Mouse (Mus musculus): ENCODE results near the gene Carns1. TPM values are rescaled to one million over a fixed set of nuclear protein-coding genes. Genes with fewer than 3 reads are reported as not detected.

Carns1 gene
- polyA plus RNA-seq, 1 experiment, result 2.1 TPM

DNA sequence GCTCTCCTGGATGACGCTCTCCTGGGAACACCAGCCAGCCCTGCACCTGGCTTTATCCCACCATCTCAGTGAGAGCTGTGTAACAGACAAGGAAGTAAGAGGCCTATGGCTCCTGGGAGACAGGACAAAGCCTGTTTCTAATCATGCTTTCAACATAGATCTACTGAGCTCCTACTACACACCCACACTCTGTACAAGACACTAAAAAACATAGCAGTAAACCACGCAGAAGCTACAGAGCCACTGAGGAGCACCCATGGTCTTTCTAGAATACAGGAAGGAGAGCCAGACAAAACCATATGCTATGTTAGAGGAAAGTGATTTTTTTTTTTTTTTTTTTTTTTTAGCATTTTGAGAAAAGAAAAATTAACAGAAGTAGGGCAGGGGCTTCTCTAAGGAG is 56.9 kb downstream of the Carns1 start:
- TF ChIP-seq CEBPB (IDR thresholded peaks at IDR 0.05; ENCODE audit: low read depth) (no peak), USF1 (IDR thresholded peaks at IDR 0.05; ENCODE audit: low read depth) (no peak), FOSL1 (IDR thresholded peaks at IDR 0.05; ENCODE audit: insufficient read depth, low read length, poor library complexity, severe bottlenecking) (no peak), MYOD1 (IDR thresholded peaks at IDR 0.05; ENCODE audit: control insufficient read depth, insufficient read length, low read depth) (no peak), MYOG (IDR thresholded peaks at IDR 0.05; ENCODE audit: control insufficient read depth, extremely low read depth, insufficient read length) (no peak), MAX (IDR thresholded peaks at IDR 0.05) (no peak), CTCF (IDR thresholded peaks at IDR 0.05; ENCODE audit: control insufficient read depth, insufficient read depth, insufficient read length) (no peak)
- peaks cover 39% of the 10 kb centered on the region for H3K36me3 ChIP-seq (ENCODE audit: control insufficient read depth, insufficient read depth)

GRCm38 (mm10) chr19:4117006-4117405 is 58.3 kb downstream of the Carns1 start:
- Histone ChIP-seq H3K79me2 (ENCODE audit: control insufficient read depth, insufficient read depth) (peaks cover 38% of the 10 kb centered on the region), H3K27me3 (ENCODE audit: control insufficient read depth, insufficient read depth, insufficient read length) (no peaks in the 10 kb centered on the region), H3K79me3 (ENCODE audit: low read depth) (peaks cover 10% of the 10 kb centered on the region), H3K36me3 (ENCODE audit: control insufficient read depth, insufficient read depth) (peaks cover 49% of the 10 kb centered on the region), H3ac (ENCODE audit: control insufficient read depth, insufficient read length, low read depth) (no peak overlapping the region), H3K4me3 (ENCODE audit: insufficient read depth, poor library complexity, severe bottlenecking) (no peak overlapping the region)
- TF ChIP-seq MYOD1 (IDR thresholded peaks at IDR 0.05; ENCODE audit: control insufficient read depth, insufficient read length, low read depth) (no peak), CTCF (IDR thresholded peaks at IDR 0.05; ENCODE audit: control insufficient read depth, insufficient read depth, insufficient read length) (no peak)

More for the DNA sequence above, 56.9 kb downstream of the Carns1 start:
- H3K4me3 ChIP-seq (ENCODE audit: insufficient read depth, poor library complexity, severe bottlenecking), result no peak overlapping the region
- peaks cover 38% of the 10 kb centered on the region for H3K79me2 ChIP-seq (ENCODE audit: control insufficient read depth, insufficient read depth)
- H3ac ChIP-seq (ENCODE audit: control insufficient read depth, insufficient read length, low read depth), result no peak overlapping the region
- H3K27me3 ChIP-seq (ENCODE audit: control insufficient read depth, insufficient read depth, insufficient read length), result no peaks in the 10 kb centered on the region
- H3K79me3 ChIP-seq (ENCODE audit: low read depth), result peaks cover 10% of the 10 kb centered on the region

DNA sequence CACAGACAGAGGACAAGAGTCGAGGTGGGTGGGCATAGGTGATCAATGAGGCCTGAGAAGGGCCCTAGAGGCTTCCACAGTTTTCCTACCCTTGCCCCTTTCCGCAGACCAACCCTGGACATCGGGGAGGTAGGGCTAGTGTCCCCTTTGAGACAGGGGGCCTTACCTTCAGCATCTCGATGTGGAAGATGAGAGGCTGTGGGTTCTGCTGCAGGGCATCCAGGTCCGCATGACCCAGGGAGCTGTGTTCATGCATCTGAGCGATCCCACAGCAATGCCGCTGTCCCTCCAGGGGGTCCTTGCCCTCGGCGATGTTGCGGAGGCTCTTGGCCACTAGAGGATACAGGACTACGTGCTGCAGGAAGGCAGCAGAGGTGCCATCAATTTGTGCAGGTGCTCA is 59.5 kb downstream of the Carns1 start:
- Histone ChIP-seq H3K79me3 (ENCODE audit: low read depth) (peaks cover 9% of the 10 kb centered on the region), H3ac (ENCODE audit: control insufficient read depth, insufficient read length, low read depth) (no peak overlapping the region), H3K27me3 (ENCODE audit: control insufficient read depth, insufficient read depth, insufficient read length) (no peaks in the 10 kb centered on the region), H3K4me3 (ENCODE audit: insufficient read depth, poor library complexity, severe bottlenecking) (no peak overlapping the region), H3K79me2 (ENCODE audit: control insufficient read depth, insufficient read depth) (peaks cover 34% of the 10 kb centered on the region), H3K36me3 (ENCODE audit: control insufficient read depth, insufficient read depth) (peaks cover 60% of the 10 kb centered on the region)
- TF ChIP-seq USF1 (IDR thresholded peaks at IDR 0.05; ENCODE audit: low read depth) (no peak), MYOG (IDR thresholded peaks at IDR 0.05; ENCODE audit: control insufficient read depth, extremely low read depth, insufficient read length) (no peak), CEBPB (IDR thresholded peaks at IDR 0.05; ENCODE audit: low read depth) (no peak), CTCF (IDR thresholded peaks at IDR 0.05; ENCODE audit: control insufficient read depth, insufficient read depth, insufficient read length) (no peak), FOSL1 (IDR thresholded peaks at IDR 0.05; ENCODE audit: insufficient read depth, low read length, poor library complexity, severe bottlenecking) (no peak), MAX (IDR thresholded peaks at IDR 0.05) (no peak)

DNA sequence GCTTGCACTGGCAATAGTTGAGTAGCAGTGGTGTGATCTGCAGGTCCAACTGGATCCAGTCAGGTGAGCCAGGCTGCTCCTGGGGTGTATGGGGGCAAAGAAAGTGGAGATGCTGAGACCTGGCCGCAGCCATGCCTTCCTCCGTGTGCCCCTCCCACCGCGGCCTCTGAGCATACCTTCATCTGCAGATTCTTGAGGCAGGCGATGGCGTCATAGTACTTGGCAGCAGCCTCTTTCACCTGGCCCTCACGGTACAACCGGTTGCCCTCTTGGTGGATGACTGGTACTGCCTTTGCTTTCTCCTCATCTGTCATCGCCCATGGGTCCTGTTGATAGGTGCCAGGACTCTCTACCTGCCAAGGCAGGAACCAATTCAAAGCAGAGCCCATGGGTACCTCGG is 60.1 kb downstream of the Carns1 start:
- Histone ChIP-seq H3K4me3 (ENCODE audit: insufficient read depth, poor library complexity, severe bottlenecking) (no peak overlapping the region), H3ac (ENCODE audit: control insufficient read depth, insufficient read length, low read depth) (no peak overlapping the region), H3K36me3 (ENCODE audit: control insufficient read depth, insufficient read depth) (peaks cover 64% of the 10 kb centered on the region), H3K79me3 (ENCODE audit: low read depth) (peaks cover 4% of the 10 kb centered on the region), H3K79me2 (ENCODE audit: control insufficient read depth, insufficient read depth) (peaks cover 28% of the 10 kb centered on the region), H3K27me3 (ENCODE audit: control insufficient read depth, insufficient read depth, insufficient read length) (no peaks in the 10 kb centered on the region)
- TF ChIP-seq MYOG (IDR thresholded peaks at IDR 0.05; ENCODE audit: control insufficient read depth, extremely low read depth, insufficient read length), result no peak
- TF ChIP-seq MAX (IDR thresholded peaks at IDR 0.05), result no peak
- TF ChIP-seq CEBPB (IDR thresholded peaks at IDR 0.05; ENCODE audit: low read depth), result no peak
- TF ChIP-seq MYOD1 (IDR thresholded peaks at IDR 0.05; ENCODE audit: control insufficient read depth, insufficient read length, low read depth), result no peak
- no peak for TF ChIP-seq FOSL1 (IDR thresholded peaks at IDR 0.05; ENCODE audit: insufficient read depth, low read length, poor library complexity, severe bottlenecking)

DNA sequence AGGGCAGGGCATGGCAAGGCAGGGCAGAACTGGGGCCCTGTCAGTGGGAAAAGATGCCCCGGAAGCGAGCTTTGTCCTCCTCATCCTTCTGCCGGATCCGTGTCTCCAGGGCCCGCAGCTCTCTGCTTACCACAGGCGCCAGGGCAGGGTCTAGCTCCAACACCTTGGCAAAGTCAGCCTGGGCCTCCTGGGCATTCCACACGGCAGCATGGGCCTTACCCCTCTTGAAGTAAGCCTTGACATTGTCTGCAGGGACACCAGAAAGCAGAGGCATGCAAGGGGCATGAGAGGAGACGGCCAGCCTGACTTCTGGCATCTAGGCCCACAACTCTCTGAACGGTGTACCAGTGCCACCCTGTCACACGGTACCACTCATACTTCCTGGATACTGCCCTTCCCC is 60.7 kb downstream of the Carns1 start:
- Histone ChIP-seq H3K4me3 (ENCODE audit: insufficient read depth, poor library complexity, severe bottlenecking) (no peak overlapping the region), H3K79me2 (ENCODE audit: control insufficient read depth, insufficient read depth) (peaks cover 22% of the 10 kb centered on the region), H3K79me3 (ENCODE audit: low read depth) (peaks cover 1% of the 10 kb centered on the region), H3K27me3 (ENCODE audit: control insufficient read depth, insufficient read depth, insufficient read length) (no peaks in the 10 kb centered on the region), H3K36me3 (ENCODE audit: control insufficient read depth, insufficient read depth) (peaks cover 70% of the 10 kb centered on the region), H3ac (ENCODE audit: control insufficient read depth, insufficient read length, low read depth) (no peak overlapping the region)
- no peak for TF ChIP-seq FOSL1 (IDR thresholded peaks at IDR 0.05; ENCODE audit: insufficient read depth, low read length, poor library complexity, severe bottlenecking)
- TF ChIP-seq MYOD1 (IDR thresholded peaks at IDR 0.05; ENCODE audit: control insufficient read depth, insufficient read length, low read depth), result no peak
- no peak for TF ChIP-seq MYOG (IDR thresholded peaks at IDR 0.05; ENCODE audit: control insufficient read depth, extremely low read depth, insufficient read length)
- TF ChIP-seq USF1 (IDR thresholded peaks at IDR 0.05; ENCODE audit: low read depth), result no peak
- no peak for TF ChIP-seq CTCF (IDR thresholded peaks at IDR 0.05; ENCODE audit: control insufficient read depth, insufficient read depth, insufficient read length)
- no peak for TF ChIP-seq CEBPB (IDR thresholded peaks at IDR 0.05; ENCODE audit: low read depth)
- no peak for TF ChIP-seq MAX (IDR thresholded peaks at IDR 0.05)

Small RNA genes within 50 kb of the gene (microRNA-seq; reads per million reads assigned to microRNA genes)
- not detected for gene Gm26115 (ENCODE audit: borderline microRNAs expressed)

Other genes with a start within 250 kb of the Carns1 start
- gene Aldh3b1, start 245.7 kb downstream of the Carns1 start, polyA plus RNA-seq (2012; fragmentation: generic; extraction: Trizol), result 6.9 TPM
- gene Unc93b1, start 240.3 kb downstream of the Carns1 start, polyA plus RNA-seq (2012; fragmentation: generic; extraction: Trizol), result 0.29 TPM
- gene Aldh3b3, start 216.8 kb downstream of the Carns1 start, polyA plus RNA-seq (2012; fragmentation: generic; extraction: Trizol), result not detected
- not detected for gene Aldh3b2, start 203.2 kb downstream of the Carns1 start, polyA plus RNA-seq (2012; fragmentation: generic; extraction: Trizol)
- 3.5 TPM for gene Acy3, start 188.9 kb downstream of the Carns1 start, polyA plus RNA-seq (2012; fragmentation: generic; extraction: Trizol)
- gene Tbx10, start 182.7 kb downstream of the Carns1 start, polyA plus RNA-seq (2012; fragmentation: generic; extraction: Trizol), result 0.02 TPM
- gene Nudt8, start 174.9 kb downstream of the Carns1 start, polyA plus RNA-seq (2012; fragmentation: generic; extraction: Trizol), result 28.1 TPM
- gene Gm49405, start 174.9 kb downstream of the Carns1 start, polyA plus RNA-seq (2012; fragmentation: generic; extraction: Trizol), result 0.28 TPM
- 0.98 TPM for gene Doc2g, start 172.2 kb downstream of the Carns1 start, polyA plus RNA-seq (2012; fragmentation: generic; extraction: Trizol)
- 254 TPM for gene Ndufv1, start 162.7 kb downstream of the Carns1 start, polyA plus RNA-seq (2012; fragmentation: generic; extraction: Trizol)
- gene Gstp1, start 137.5 kb downstream of the Carns1 start, polyA plus RNA-seq (2012; fragmentation: generic; extraction: Trizol), result 863 TPM
- gene Gstp2, start 129.5 kb downstream of the Carns1 start, polyA plus RNA-seq (2012; fragmentation: generic; extraction: Trizol), result 7.2 TPM
- 0.09 TPM for gene Gstp3, start 115.9 kb downstream of the Carns1 start, polyA plus RNA-seq (2012; fragmentation: generic; extraction: Trizol)
- not detected for gene Cabp2, start 93.9 kb downstream of the Carns1 start, polyA plus RNA-seq (2012; fragmentation: generic; extraction: Trizol)
- gene Cdk2ap2, start 78.3 kb downstream of the Carns1 start, polyA plus RNA-seq (2012; fragmentation: generic; extraction: Trizol), result 134 TPM
- 43.1 TPM for gene Pitpnm1, start 75.5 kb downstream of the Carns1 start, polyA plus RNA-seq (2012; fragmentation: generic; extraction: Trizol)
- gene Aip, start 49.6 kb downstream of the Carns1 start, polyA plus RNA-seq (2012; fragmentation: generic; extraction: Trizol), result 208 TPM
- gene Gpr152, start 35.7 kb downstream of the Carns1 start, polyA plus RNA-seq (2012; fragmentation: generic; extraction: Trizol), result not detected
- 0.04 TPM for gene Cabp4, start 31.4 kb downstream of the Carns1 start, polyA plus RNA-seq (2012; fragmentation: generic; extraction: Trizol)
- 257 TPM for gene Coro1b, start 26.9 kb downstream of the Carns1 start, polyA plus RNA-seq (2012; fragmentation: generic; extraction: Trizol)
- 5.8 TPM for gene Ptprcap, start 21.9 kb downstream of the Carns1 start, polyA plus RNA-seq (2012; fragmentation: generic; extraction: Trizol)
- gene Rps6kb2, start 12.1 kb downstream of the Carns1 start, polyA plus RNA-seq (2012; fragmentation: generic; extraction: Trizol), result 19.7 TPM
- 0.26 TPM for gene Tbc1d10c, start 15.8 kb upstream of the Carns1 start, polyA plus RNA-seq (2012; fragmentation: generic; extraction: Trizol)
- gene Ppp1ca, start 16.6 kb upstream of the Carns1 start, polyA plus RNA-seq (2012; fragmentation: generic; extraction: Trizol), result 819 TPM
- gene Rad9a, start 26.2 kb upstream of the Carns1 start, polyA plus RNA-seq (2012; fragmentation: generic; extraction: Trizol), result 33.3 TPM
- gene Clcf1, start 38.8 kb upstream of the Carns1 start, polyA plus RNA-seq (2012; fragmentation: generic; extraction: Trizol), result 24.8 TPM
- gene AC109138.7, start 38.9 kb upstream of the Carns1 start, polyA plus RNA-seq (2012; fragmentation: generic; extraction: Trizol), result 0.90 TPM
- gene Pold4, start 56.4 kb upstream of the Carns1 start, polyA plus RNA-seq (2012; fragmentation: generic; extraction: Trizol), result 112 TPM
- gene Ssh3, start 93.7 kb upstream of the Carns1 start, polyA plus RNA-seq (2012; fragmentation: generic; extraction: Trizol), result 0.34 TPM
- gene Ankrd13d, start 107.7 kb upstream of the Carns1 start, polyA plus RNA-seq (2012; fragmentation: generic; extraction: Trizol), result 2.2 TPM
- 56.6 TPM for gene Grk2, start 130.7 kb upstream of the Carns1 start, polyA plus RNA-seq (2012; fragmentation: generic; extraction: Trizol)
- 24.0 TPM for gene Kdm2a, start 222.8 kb upstream of the Carns1 start, polyA plus RNA-seq (2012; fragmentation: generic; extraction: Trizol)